Mouse (Mus musculus): ENCODE results near the gene Ankzf1.

DNA sequence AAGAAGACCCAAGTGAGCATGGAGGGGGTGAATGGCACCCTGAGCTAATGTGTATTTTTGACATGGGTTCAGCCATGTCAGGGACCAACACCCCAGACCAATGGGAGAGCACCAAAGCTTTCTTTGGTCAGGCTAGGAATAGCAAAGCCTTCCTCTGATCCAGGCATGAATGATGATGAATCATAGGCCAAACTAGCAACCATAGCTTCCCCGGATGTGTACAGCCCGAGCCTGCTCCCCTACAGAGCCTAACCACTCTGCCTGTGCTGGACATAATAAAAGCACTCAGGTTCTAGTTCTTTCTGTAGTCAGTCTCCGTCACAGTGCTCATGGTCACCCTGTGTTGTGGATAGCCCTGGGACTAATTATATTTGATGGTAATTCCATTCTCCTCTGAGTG is 29.6 kb downstream of the Ankzf1 start:
- TF ChIP-seq CTCF (IDR thresholded peaks at IDR 0.05; ENCODE audit: extremely low read depth, insufficient read depth, low read length) = no peak
- TF ChIP-seq POLR2A (IDR thresholded peaks at IDR 0.05; ENCODE audit: extremely low read depth, insufficient read depth, low read length) = no peak
